ENCODE assay signal across 20 mouse cellular contexts in genomic region chr6:33054946-33055345, GRCm38 (mm10). TPM values are rescaled to one million over a fixed set of nuclear protein-coding genes. Genes with fewer than 3 reads are reported as not detected.
DNase-seq lines count a peak whose midpoint lies in the region; ATAC-seq and TF ChIP-seq lines count a peak whose summit lies in the region.
"Had no signal": no experiment of that assay in that cellular context is flagged by ENCODE, and none has a peak within 500 bp of the region (broad histone marks: within the 10 kb centered on the region; RNA-seq: fewer than 3 reads in every experiment).

No protein-coding gene starts in this region.

- H3K9ac ChIP-seq in liver, embryonic 11.5 days (ENCODE audit: low read depth, low read length), result no peak overlapping the region
- no peak overlapping the region for H3K9ac ChIP-seq in liver, embryonic 15.5 days
- no peak overlapping the region for H3K9ac ChIP-seq in hindbrain, embryonic 14.5 days
- no peak overlapping the region for H3K9ac ChIP-seq in lung, postnatal 0 days (replicated peaks; ENCODE audit: low read depth)
- H3K9ac ChIP-seq: forebrain, embryonic 12.5 days; forebrain, embryonic 15.5 days; hindbrain, embryonic 12.5 days had no signal

- no peaks in the 10 kb centered on the region for H3K27me3 ChIP-seq in erythroblast, embryonic 14.5 days (ENCODE audit: control insufficient read depth)
- H3K27me3 ChIP-seq in liver, embryonic 11.5 days (replicated peaks; ENCODE audit: control insufficient read depth, insufficient read depth, low read length), result no peaks in the 10 kb centered on the region
- H3K27me3 ChIP-seq in liver, embryonic 15.5 days, result no peaks in the 10 kb centered on the region
- no peaks in the 10 kb centered on the region for H3K27me3 ChIP-seq in hindbrain, embryonic 14.5 days (ENCODE audit: control insufficient read depth, insufficient read depth, low read length)
- H3K27me3 ChIP-seq in lung, postnatal 0 days (replicated peaks; ENCODE audit: insufficient read depth, low read length), result no peaks in the 10 kb centered on the region
- H3K27me3 ChIP-seq: forebrain, embryonic 12.5 days; forebrain, embryonic 15.5 days; hindbrain, embryonic 12.5 days; Patski had no signal

- peaks cover 57% of the 10 kb centered on the region for H3K36me3 ChIP-seq in erythroblast, embryonic 14.5 days (ENCODE audit: control insufficient read depth)
- H3K36me3 ChIP-seq in liver, embryonic 11.5 days (ENCODE audit: control insufficient read depth, insufficient read depth, low read length), result peaks cover 10% of the 10 kb centered on the region; the same call in 1 of the 2 replicates
- H3K36me3 ChIP-seq in liver, embryonic 15.5 days (replicated peaks), result peaks cover 14% of the 10 kb centered on the region; the same call in 1 of the 2 replicates
- peaks cover 11% of the 10 kb centered on the region for H3K36me3 ChIP-seq in hindbrain, embryonic 14.5 days (replicated peaks; ENCODE audit: control insufficient read depth, insufficient read depth)
- no peaks in the 10 kb centered on the region for H3K36me3 ChIP-seq in lung, postnatal 0 days (ENCODE audit: insufficient read depth, low read length)

- H3K4me2 ChIP-seq in liver, embryonic 11.5 days, result peak overlapping the region; percentile 39
- peak overlapping the region; percentile 44 for H3K4me2 ChIP-seq in liver, embryonic 15.5 days
- no peak overlapping the region for H3K4me2 ChIP-seq in hindbrain, embryonic 14.5 days (replicated peaks)
- H3K4me2 ChIP-seq in lung, postnatal 0 days (replicated peaks; ENCODE audit: low read depth, low read length), result no peak overlapping the region
- H3K4me2 ChIP-seq: forebrain, embryonic 12.5 days; forebrain, embryonic 15.5 days; heart, embryonic 11.5 days; hindbrain, embryonic 12.5 days had no signal

- ATAC-seq in erythroblast, adult 5-6 weeks (replicated peaks; ENCODE audit: low FRiP score, poor library complexity, severe bottlenecking), result no peak
- ATAC-seq in liver, embryonic 11.5 days (replicated peaks; ENCODE audit: low FRiP score), result no peak
- ATAC-seq in liver, embryonic 15.5 days (ENCODE audit: insufficient read depth), result no peak
- no peak for ATAC-seq in hindbrain, embryonic 14.5 days (ENCODE audit: low FRiP score)
- ATAC-seq in lung, postnatal 0 days, result no peak
- ATAC-seq: forebrain, embryonic 15.5 days; hindbrain, embryonic 16.5 days; Patski had no signal

- peaks cover 65% of the 10 kb centered on the region for H3K4me1 ChIP-seq in erythroblast, embryonic 14.5 days (ENCODE audit: control insufficient read depth)
- H3K4me1 ChIP-seq in liver, embryonic 11.5 days (replicated peaks; ENCODE audit: control insufficient read depth, insufficient read depth, low read length), result peaks cover 11% of the 10 kb centered on the region
- peaks cover 64% of the 10 kb centered on the region for H3K4me1 ChIP-seq in liver, embryonic 15.5 days (replicated peaks)
- H3K4me1 ChIP-seq in hindbrain, embryonic 14.5 days (replicated peaks; ENCODE audit: control insufficient read depth, insufficient read depth, low read length), result peaks cover 8% of the 10 kb centered on the region
- peaks cover 6% of the 10 kb centered on the region; the same call in 1 of the 2 replicates for H3K4me1 ChIP-seq in lung, postnatal 0 days (ENCODE audit: insufficient read depth, low read depth, low read length)

- WGBS in liver, embryonic 11.5 days, result 78% methylated on average over 4 of the region's 4 CpGs
- WGBS in liver, embryonic 15.5 days (ENCODE audit: insufficient replicate concordance), result 56% methylated on average over 4 of the region's 4 CpGs
- WGBS in hindbrain, embryonic 14.5 days, result 93% methylated on average over 4 of the region's 4 CpGs
- WGBS in lung, postnatal 0 days, result 82% methylated on average over 4 of the region's 4 CpGs

- TF ChIP-seq EP300 in lung, postnatal 0 days (IDR thresholded peaks at IDR 0.05), result no peak

- TF ChIP-seq CTCF in lung, postnatal 0 days (IDR thresholded peaks at IDR 0.05), result no peak

- DNase-seq in liver, embryonic 11.5 days (ENCODE audit: low spot score), result no peak
- DNase-seq in liver, result no peak
- DNase-seq in yolk sac, embryonic 10.5 days (ENCODE audit: low spot score), result peak; percentile 60
- no peak for DNase-seq in hindbrain, embryonic 14.5 days (ENCODE audit: low spot score)
- DNase-seq in lung, postnatal 0 days (ENCODE audit: low spot score), result no peak
- DNase-seq: adrenal gland, postnatal 10 days; adrenal gland, postnatal 36 days; cerebellum, adult 18-20 months; cerebellum, adult 9-10 months; cerebellum, postnatal 14 days; gastrocnemius, postnatal 25 days had no signal

- H3K9me3 ChIP-seq in erythroblast, embryonic 14.5 days (ENCODE audit: control insufficient read depth, low read length), result no peaks in the 10 kb centered on the region
- H3K9me3 ChIP-seq in liver, embryonic 11.5 days (ENCODE audit: control insufficient read depth, low read length), result no peaks in the 10 kb centered on the region
- H3K9me3 ChIP-seq in liver, embryonic 15.5 days (replicated peaks), result no peaks in the 10 kb centered on the region
- H3K9me3 ChIP-seq in hindbrain, embryonic 14.5 days (ENCODE audit: control insufficient read depth, low read length), result no peaks in the 10 kb centered on the region
- H3K9me3 ChIP-seq in lung, postnatal 0 days (ENCODE audit: low read length), result no peaks in the 10 kb centered on the region
- H3K9me3 ChIP-seq: forebrain, embryonic 12.5 days; forebrain, embryonic 15.5 days; hindbrain, embryonic 12.5 days had no signal

- H3K27ac ChIP-seq in liver, embryonic 11.5 days (ENCODE audit: low read depth, low read length), result peak overlapping the region; percentile 81
- H3K27ac ChIP-seq in liver, embryonic 15.5 days (replicated peaks), result peak overlapping the region; percentile 84
- no peak overlapping the region for H3K27ac ChIP-seq in hindbrain, embryonic 14.5 days
- no peak overlapping the region for H3K27ac ChIP-seq in lung, postnatal 0 days (ENCODE audit: low read length)
- H3K27ac ChIP-seq: forebrain, embryonic 12.5 days; forebrain, embryonic 15.5 days; hindbrain, embryonic 12.5 days had no signal

- peak overlapping the region; percentile 33 for H3K4me3 ChIP-seq in erythroblast, embryonic 14.5 days (replicated peaks)
- no peak overlapping the region for H3K4me3 ChIP-seq in liver, embryonic 11.5 days (ENCODE audit: low read depth, low read length)
- no peak overlapping the region for H3K4me3 ChIP-seq in liver, embryonic 15.5 days (replicated peaks)
- no peak overlapping the region for H3K4me3 ChIP-seq in hindbrain, embryonic 14.5 days (replicated peaks; ENCODE audit: low read length)
- H3K4me3 ChIP-seq in lung, postnatal 0 days (ENCODE audit: low read depth, low read length), result no peak overlapping the region
- H3K4me3 ChIP-seq: forebrain, embryonic 12.5 days; forebrain, embryonic 15.5 days; hindbrain, embryonic 12.5 days had no signal

RNA-seq across cellular contexts. Expression of gene Chchd3, which starts 5.1 kb away (rescaled TPM):
- 9.4 and 13.0 TPM in 2 replicates for polyA plus RNA-seq in erythroblast, embryonic 14.5 days (2012)
- total RNA-seq in erythroblast, adult 5-6 weeks (2015; ENCODE audit: low replicate concordance), result 27.0 and 41.3 TPM in 2 replicates
- total RNA-seq in erythroblast, adult 5-6 weeks (2017; ENCODE audit: low replicate concordance), result 34.2 and 59.4 TPM in 2 replicates
- polyA plus RNA-seq in liver, embryonic 11.5 days (2014; fragmentation: Nextera tagmentation; extraction: Ambion mirVana), result 149 and 150 TPM in 2 replicates
- 64.8 and 66.9 TPM in 2 replicates for polyA plus RNA-seq in liver, embryonic 15.5 days (2015; fragmentation: Nextera tagmentation; extraction: Ambion mirVana)
- polyA plus RNA-seq in hindbrain, embryonic 14.5 days (2014; fragmentation: Nextera tagmentation; extraction: Ambion mirVana), result 111 and 126 TPM in 2 replicates
- 59.2 and 64.0 TPM in 2 replicates for polyA plus RNA-seq in lung, postnatal 0 days (2015; fragmentation: Nextera tagmentation; extraction: Ambion mirVana)

Comparison
In these comparisons a context has a peak if more than half of its experiments do, and no peak if none do; other contexts are left out.
1. H3K27ac ChIP-seq: peak in liver, embryonic 11.5 days (single experiment) and liver, embryonic 15.5 days (single experiment); none in hindbrain, embryonic 14.5 days (single experiment) and lung, postnatal 0 days (single experiment).
2. H3K4me2 ChIP-seq: peak in liver, embryonic 11.5 days (single experiment) and liver, embryonic 15.5 days (single experiment); none in hindbrain, embryonic 14.5 days (single experiment) and lung, postnatal 0 days (single experiment).